Mouse (Mus musculus) neutrophil, adult 5-6 weeks (primary cell): Measurements from ENCODE around the gene Gja3. TPM values are rescaled to one million over a fixed set of nuclear protein-coding genes. Genes with fewer than 3 reads are reported as not detected.
"Not testable (repeated sequence)": the region's sequence is repeated elsewhere in the genome, so short reads cannot be mapped to it uniquely, and the experiment has no call there.

Source experiments
- ATAC-seq: fragments of 151-379, 151-347 bp; 2 replicates; pipeline ENCODE4 v1.8.0; 2017; ENCODE audit warnings: mild to moderate bottlenecking, moderate TSS enrichment; ENCODE audit not compliant: insufficient number of reproducible peaks, poor library complexity, low FRiP score, severe bottlenecking; ENCODE audit errors: extremely low read depth
- total RNA-seq: library from RNA; stranded (forward); fragments of 200-1000 nt; gene quantifications from 2 replicates; pipeline ENCODE4 v1.2.3, GENCODE M21; 2017

Gja3 gene
- total RNA-seq, 1 experiment from 2014 or later: not detected

DNA sequence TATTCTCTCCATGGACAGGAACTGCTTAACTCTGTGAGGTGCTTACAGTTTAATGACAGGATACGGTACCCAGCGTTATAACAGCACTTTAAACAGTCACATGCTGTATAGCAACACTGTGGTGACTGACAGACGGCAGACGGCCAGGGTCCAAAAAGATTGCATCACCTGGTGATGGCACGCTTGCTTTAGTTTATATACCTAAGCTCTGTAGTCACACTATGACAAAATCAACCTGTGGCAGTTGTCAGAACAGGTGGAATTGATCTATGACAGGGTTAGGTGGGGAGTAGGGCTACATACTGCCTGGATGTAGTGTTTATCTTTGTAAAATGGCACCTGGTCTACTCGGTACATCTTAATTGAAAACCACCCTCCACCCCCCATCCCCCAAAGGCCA lies 14.0 kb downstream of the Gja3 start:
- no peak for ATAC-seq

- ATAC-seq: no peak
Measured at GRCm38 (mm10) chr14:57041439-57041838, 16.5 kb downstream of the Gja3 start.

DNA sequence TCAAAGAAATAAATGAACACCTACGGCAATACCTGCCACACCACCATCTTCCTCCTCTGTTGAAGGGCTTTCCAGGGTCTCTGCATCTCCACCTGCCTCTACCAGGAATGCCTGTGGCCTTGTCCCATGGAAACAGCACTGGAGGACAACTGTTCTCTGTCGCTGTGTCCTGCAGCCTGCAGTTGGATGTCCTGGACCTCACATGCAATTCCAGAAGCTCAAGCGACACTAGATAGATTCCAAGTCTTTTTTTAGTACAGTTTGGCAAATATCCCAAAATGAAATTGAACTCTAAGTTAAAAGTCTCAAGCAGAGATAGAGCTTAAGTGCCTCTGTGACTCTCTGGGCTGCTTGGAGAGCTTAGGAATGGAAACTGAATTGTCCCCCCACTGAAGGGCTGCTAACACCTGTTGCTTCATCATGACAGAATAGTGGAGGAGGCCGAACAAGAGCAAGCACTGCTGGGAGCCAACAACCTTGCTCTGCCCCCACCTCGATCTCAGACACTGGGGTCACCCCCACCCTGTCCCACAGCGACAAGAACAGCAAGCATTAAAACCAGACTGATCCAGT lies 22.9 kb downstream of the Gja3 start:
- no peak for ATAC-seq

DNA sequence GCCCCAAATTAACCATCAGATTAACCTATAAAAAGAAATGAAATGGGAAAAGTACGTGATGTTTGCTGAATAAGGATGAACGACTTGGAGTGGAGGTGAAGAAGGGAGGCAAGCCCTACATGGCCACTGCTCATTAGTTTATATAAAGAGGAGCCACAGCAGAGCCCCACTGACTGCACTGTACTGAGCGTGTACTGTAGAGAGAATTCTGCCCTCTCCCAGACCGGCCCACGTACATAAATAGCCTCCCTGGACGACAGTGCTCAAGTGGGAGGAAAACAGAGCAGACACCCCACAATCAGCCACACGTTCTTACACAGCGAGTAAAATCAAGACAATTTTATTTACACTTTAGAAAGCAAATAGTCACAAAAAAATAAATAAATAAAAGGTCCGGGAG lies 23.8 kb downstream of the Gja3 start:
- ATAC-seq: no peak

DNA sequence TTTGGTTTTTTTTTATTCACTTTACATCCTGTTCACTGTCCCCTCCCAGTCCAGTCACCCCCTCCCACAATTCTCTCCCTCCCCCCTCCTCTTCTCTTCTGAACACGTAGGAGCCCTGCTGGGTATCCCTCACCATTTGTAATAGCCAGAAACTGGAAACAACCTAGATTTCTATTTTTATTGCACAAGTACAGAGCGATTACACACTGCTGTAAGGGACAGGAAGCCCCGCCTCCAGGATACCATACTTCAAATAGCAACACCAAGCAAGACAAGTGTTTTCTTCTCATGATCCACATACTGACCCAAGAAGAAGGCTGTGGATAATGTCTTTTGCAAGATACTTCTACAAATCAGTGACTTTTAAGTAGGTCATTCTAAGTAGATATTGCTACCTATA lies 25.1 kb downstream of the Gja3 start:
- no peak for ATAC-seq

DNA sequence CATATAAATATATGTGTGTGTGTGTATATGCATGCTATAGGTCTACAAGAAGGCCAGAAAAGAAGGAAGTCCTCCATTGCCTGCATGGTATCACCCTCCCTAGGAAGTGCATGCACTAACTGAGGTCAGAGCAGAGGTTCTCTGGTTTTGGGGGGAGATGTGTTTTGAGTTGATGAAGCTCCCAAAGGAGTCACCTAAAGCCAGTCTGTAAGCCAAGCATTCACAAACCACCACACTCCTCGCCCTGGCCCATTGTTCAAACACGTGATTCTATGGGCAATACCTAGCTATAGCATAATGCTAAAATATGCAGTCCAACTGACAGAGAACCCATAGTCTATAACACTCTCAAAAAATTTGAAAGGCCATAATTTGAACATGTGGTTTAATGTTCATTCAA lies 39.5 kb downstream of the Gja3 start:
- no peak for ATAC-seq

GRCm38 (mm10) chr14:57016806-57017205 lies 41.1 kb downstream of the Gja3 start:
- ATAC-seq: not testable (repeated sequence)

GRCm38 (mm10) chr14:56988621-56989020 lies 69.3 kb downstream of the Gja3 start:
- ATAC-seq: no peak

Other genes with a start within 250 kb of the Gja3 start
- gene Zmym5, start 246.4 kb downstream of the Gja3 start, total RNA-seq: 63.9 and 68.0 TPM in 2 replicates
- 94.5 and 110 TPM in 2 replicates for gene Zmym2, start 171.4 kb downstream of the Gja3 start, total RNA-seq
- not detected in 2 replicates for gene Gjb2, start 46.6 kb upstream of the Gja3 start, total RNA-seq
- not detected in 2 replicates for gene Gm4491, start 57.8 kb upstream of the Gja3 start, total RNA-seq
- gene Gjb6, start 75.5 kb upstream of the Gja3 start, total RNA-seq: not detected in 2 replicates